Mouse (Mus musculus): Measurements from ENCODE around the gene Eea1. TPM values are rescaled to one million over a fixed set of nuclear protein-coding genes. Genes with fewer than 3 reads are reported as not detected.

Gene Eea1
- polyA plus RNA-seq, 1 experiment from 2014 or later = 18.9 TPM

GRCm38 (mm10) chr10:95956629-95957028 is 16.2 kb downstream of the Eea1 start:
- Histone ChIP-seq H3K4me1 (no peaks in the 10 kb centered on the region), H3K4me3 (no peak overlapping the region), H3K27ac (replicated peaks) (no peak overlapping the region), H3K9me3 (no peaks in the 10 kb centered on the region), H3K36me3 (no peaks in the 10 kb centered on the region), H3K4me2 (replicated peaks) (no peak overlapping the region), H3K27me3 (no peaks in the 10 kb centered on the region), H3K9ac (replicated peaks) (no peak overlapping the region)
- no peak for ATAC-seq (ENCODE audit: low FRiP score, low read depth)
- 85% methylated on average over 2 of the region's 2 CpGs for WGBS

DNA sequence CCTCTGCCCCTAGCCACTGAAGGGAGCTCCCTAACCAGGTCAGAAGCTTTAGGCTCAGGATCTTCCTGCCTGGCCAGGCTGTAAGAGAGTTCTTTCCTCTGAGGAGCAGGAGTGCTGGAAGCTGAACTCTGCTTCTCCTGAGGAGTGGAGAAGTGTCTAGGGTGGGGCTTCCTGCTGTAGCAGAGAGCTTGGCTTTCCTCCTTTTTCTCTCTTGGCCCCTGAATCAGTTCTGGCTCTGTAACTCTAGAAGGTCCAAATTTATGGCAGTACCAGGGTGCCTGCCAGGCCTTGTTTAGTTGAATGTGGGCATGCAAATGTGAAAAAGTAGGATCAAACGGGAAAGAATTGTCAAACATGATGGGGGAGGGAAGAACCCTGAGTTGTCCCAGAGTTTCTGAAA is 17.1 kb downstream of the Eea1 start:
- H3K27me3 ChIP-seq = no peaks in the 10 kb centered on the region
- no peaks in the 10 kb centered on the region for H3K4me1 ChIP-seq
- no peaks in the 10 kb centered on the region for H3K9me3 ChIP-seq
- H3K9ac ChIP-seq (replicated peaks) = no peak overlapping the region
- H3K36me3 ChIP-seq = no peaks in the 10 kb centered on the region
- no peak overlapping the region for H3K4me3 ChIP-seq
- no peak for ATAC-seq (ENCODE audit: low FRiP score, low read depth)
- no peak overlapping the region for H3K4me2 ChIP-seq (replicated peaks)
- no peak overlapping the region for H3K27ac ChIP-seq (replicated peaks)
- 70% methylated on average over 1 of the region's 1 CpGs for WGBS

- Histone ChIP-seq H3K4me1 (no peaks in the 10 kb centered on the region), H3K27ac (replicated peaks) (no peak overlapping the region), H3K4me2 (replicated peaks) (no peak overlapping the region), H3K27me3 (no peaks in the 10 kb centered on the region), H3K9ac (replicated peaks) (no peak overlapping the region), H3K36me3 (no peaks in the 10 kb centered on the region), H3K9me3 (no peaks in the 10 kb centered on the region), H3K4me3 (no peak overlapping the region)
- no peak for ATAC-seq (ENCODE audit: low FRiP score, low read depth)
- WGBS = 97% methylated on average over 1 of the region's 1 CpGs
Measured at GRCm38 (mm10) chr10:95964679-95965078, 24.2 kb downstream of the Eea1 start.

- H3K27me3 ChIP-seq = no peaks in the 10 kb centered on the region
- no peaks in the 10 kb centered on the region for H3K36me3 ChIP-seq
- no peak for ATAC-seq (ENCODE audit: low FRiP score, low read depth)
- no peak overlapping the region for H3K4me2 ChIP-seq (replicated peaks)
- no peak overlapping the region for H3K4me3 ChIP-seq
- H3K9me3 ChIP-seq = no peaks in the 10 kb centered on the region
- no peak overlapping the region for H3K9ac ChIP-seq (replicated peaks)
- no peaks in the 10 kb centered on the region for H3K4me1 ChIP-seq
- no peak overlapping the region for H3K27ac ChIP-seq (replicated peaks)
- WGBS = 96% methylated on average over 1 of the region's 1 CpGs
Measured at GRCm38 (mm10) chr10:95969694-95970093, 29.2 kb downstream of the Eea1 start.

GRCm38 (mm10) chr10:95970744-95971212 is 30.3 kb downstream of the Eea1 start:
- WGBS = 75% methylated on average over 3 of the region's 3 CpGs
- no peak for ATAC-seq (ENCODE audit: low FRiP score, low read depth)

DNA sequence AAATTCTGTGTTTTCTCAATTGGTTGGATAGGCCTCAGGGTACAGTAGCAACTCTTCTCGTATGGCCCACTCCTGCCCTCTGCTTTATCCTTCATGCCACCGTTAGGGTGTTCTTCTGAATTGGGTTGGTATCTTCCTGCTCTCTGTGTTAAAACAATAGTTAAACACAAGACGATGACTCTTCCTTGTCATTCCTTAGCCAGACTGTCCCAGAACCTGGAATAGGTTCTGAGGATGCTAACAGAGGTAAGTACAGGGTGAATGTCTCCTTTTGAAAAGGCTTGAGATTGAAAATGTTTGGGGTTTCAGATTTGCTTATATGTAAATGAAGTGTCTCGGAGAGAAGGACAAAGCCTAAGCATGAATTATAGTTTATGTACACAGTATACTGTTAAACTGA is 30.9 kb downstream of the Eea1 start:
- WGBS = 93% methylated on average over 4 of the region's 4 CpGs
- no peak overlapping the region for H3K27ac ChIP-seq (replicated peaks)
- no peaks in the 10 kb centered on the region for H3K9me3 ChIP-seq
- no peaks in the 10 kb centered on the region for H3K4me1 ChIP-seq
- H3K36me3 ChIP-seq = 0 out of 2 replicates have a peak, but pooled peaks cover 2% of the 10 kb centered on the region
- no peak overlapping the region for H3K4me2 ChIP-seq (replicated peaks)
- ATAC-seq (ENCODE audit: low FRiP score, low read depth) = no peak
- H3K27me3 ChIP-seq = no peaks in the 10 kb centered on the region
- H3K4me3 ChIP-seq = no peak overlapping the region
- H3K9ac ChIP-seq (replicated peaks) = no peak overlapping the region

More at GRCm38 (mm10) chr10:95970744-95971212, 30.3 kb downstream of the Eea1 start:
- Histone ChIP-seq H3K27ac (replicated peaks) (no peak overlapping the region), H3K9ac (replicated peaks) (no peak overlapping the region), H3K4me2 (replicated peaks) (no peak overlapping the region), H3K27me3 (no peaks in the 10 kb centered on the region), H3K4me1 (no peaks in the 10 kb centered on the region), H3K36me3 (no peaks in the 10 kb centered on the region), H3K9me3 (no peaks in the 10 kb centered on the region), H3K4me3 (no peak overlapping the region)

- no peaks in the 10 kb centered on the region for H3K4me1 ChIP-seq
- ATAC-seq (ENCODE audit: low FRiP score, low read depth) = no peak
- no peak overlapping the region for H3K4me3 ChIP-seq
- no peak overlapping the region for H3K27ac ChIP-seq (replicated peaks)
- H3K27me3 ChIP-seq = no peaks in the 10 kb centered on the region
- no peak overlapping the region for H3K4me2 ChIP-seq (replicated peaks)
- H3K36me3 ChIP-seq = 0 out of 2 replicates have a peak, but pooled peaks cover 4% of the 10 kb centered on the region
- WGBS = 98% methylated on average over 3 of the region's 3 CpGs
- no peak overlapping the region for H3K9ac ChIP-seq (replicated peaks)
- H3K9me3 ChIP-seq = no peaks in the 10 kb centered on the region
Measured at GRCm38 (mm10) chr10:95971942-95972341, 31.5 kb downstream of the Eea1 start.

- no peak overlapping the region for H3K9ac ChIP-seq (replicated peaks)
- no peak overlapping the region for H3K4me3 ChIP-seq
- H3K4me2 ChIP-seq (replicated peaks) = no peak overlapping the region
- H3K4me1 ChIP-seq = no peaks in the 10 kb centered on the region
- 94% methylated on average over 3 of the region's 3 CpGs for WGBS
- H3K36me3 ChIP-seq = 0 out of 2 replicates have a peak, but pooled peaks cover 4% of the 10 kb centered on the region
- no peaks in the 10 kb centered on the region for H3K9me3 ChIP-seq
- H3K27me3 ChIP-seq = no peaks in the 10 kb centered on the region
- no peak for ATAC-seq (ENCODE audit: low FRiP score, low read depth)
- H3K27ac ChIP-seq (replicated peaks) = no peak overlapping the region
Measured at GRCm38 (mm10) chr10:95974462-95974861, 34.0 kb downstream of the Eea1 start.

DNA sequence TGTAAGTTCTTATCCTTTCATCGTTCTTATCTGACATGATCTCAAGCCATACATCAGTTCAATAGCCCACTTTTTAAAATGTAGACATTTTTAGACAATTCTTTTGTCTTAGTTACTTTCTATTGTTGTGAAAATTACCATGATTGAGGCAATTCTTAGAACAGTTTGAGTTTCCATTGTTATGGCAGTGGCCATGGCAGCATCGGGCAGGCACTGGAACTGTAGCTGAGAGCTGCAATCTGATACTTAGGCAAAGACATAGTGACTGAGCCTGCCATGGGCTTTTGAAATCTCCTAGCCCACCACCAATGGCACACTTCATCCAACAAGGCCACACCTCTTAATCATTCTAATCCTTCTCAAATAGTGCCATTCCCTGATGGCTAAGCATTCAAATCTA is 36.3 kb downstream of the Eea1 start:
- Histone ChIP-seq H3K4me2 (replicated peaks) (no peak overlapping the region), H3K4me1 (no peaks in the 10 kb centered on the region), H3K27ac (replicated peaks) (no peak overlapping the region), H3K27me3 (no peaks in the 10 kb centered on the region), H3K9me3 (no peaks in the 10 kb centered on the region), H3K36me3 (0 out of 2 replicates have a peak, but pooled peaks cover 4% of the 10 kb centered on the region), H3K4me3 (no peak overlapping the region), H3K9ac (replicated peaks) (no peak overlapping the region)
- no peak for ATAC-seq (ENCODE audit: low FRiP score, low read depth)
- WGBS = 93% methylated on average over 2 of the region's 2 CpGs

DNA sequence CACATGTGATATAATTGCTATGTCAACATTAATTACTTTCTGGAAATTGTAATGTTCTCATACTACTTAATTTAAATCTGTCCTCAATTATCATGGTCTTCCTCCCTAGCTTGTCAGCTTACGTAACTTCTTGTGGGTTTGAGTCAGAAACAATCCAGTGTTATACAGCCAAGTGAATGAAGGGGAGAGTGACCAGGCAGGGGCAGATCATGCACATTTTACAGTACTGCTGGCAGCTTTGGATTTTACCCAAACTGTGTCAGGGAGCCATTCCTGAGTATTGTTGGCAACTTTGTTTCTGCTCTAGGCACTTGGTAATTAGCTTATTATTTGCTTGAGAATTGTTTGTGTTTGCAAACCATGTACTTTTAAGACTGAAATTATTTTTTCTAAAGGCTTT is 49.3 kb downstream of the Eea1 start:
- Histone ChIP-seq H3K36me3 (no peaks in the 10 kb centered on the region), H3K9ac (replicated peaks) (no peak overlapping the region), H3K9me3 (no peaks in the 10 kb centered on the region), H3K27ac (replicated peaks) (no peak overlapping the region), H3K4me2 (replicated peaks) (no peak overlapping the region), H3K4me3 (no peak overlapping the region), H3K27me3 (no peaks in the 10 kb centered on the region), H3K4me1 (no peaks in the 10 kb centered on the region)
- WGBS = 94% methylated on average over 1 of the region's 1 CpGs
- no peak for ATAC-seq (ENCODE audit: low FRiP score, low read depth)

- no peaks in the 10 kb centered on the region for H3K27me3 ChIP-seq
- H3K4me2 ChIP-seq (replicated peaks) = no peak overlapping the region
- no peak for ATAC-seq (ENCODE audit: low FRiP score, low read depth)
- no peak overlapping the region for H3K27ac ChIP-seq (replicated peaks)
- H3K9ac ChIP-seq (replicated peaks) = no peak overlapping the region
- no peaks in the 10 kb centered on the region for H3K36me3 ChIP-seq
- H3K4me3 ChIP-seq = no peak overlapping the region
- H3K4me1 ChIP-seq = no peaks in the 10 kb centered on the region
- WGBS = 78% methylated on average over 1 of the region's 1 CpGs
- no peaks in the 10 kb centered on the region for H3K9me3 ChIP-seq
Measured at GRCm38 (mm10) chr10:95991176-95991575, 50.7 kb downstream of the Eea1 start.

GRCm38 (mm10) chr10:96000904-96001303 is 60.5 kb downstream of the Eea1 start:
- no peaks in the 10 kb centered on the region for H3K9me3 ChIP-seq
- H3K4me1 ChIP-seq = no peaks in the 10 kb centered on the region
- WGBS = 81% methylated on average over 5 of the region's 5 CpGs
- H3K36me3 ChIP-seq = peaks cover 5% of the 10 kb centered on the region; the same call in 1 of the 2 replicates
- no peaks in the 10 kb centered on the region for H3K27me3 ChIP-seq
- H3K4me3 ChIP-seq = no peak overlapping the region
- H3K4me2 ChIP-seq (replicated peaks) = no peak overlapping the region
- no peak overlapping the region for H3K9ac ChIP-seq (replicated peaks)
- no peak for ATAC-seq (ENCODE audit: low FRiP score, low read depth)
- H3K27ac ChIP-seq (replicated peaks) = no peak overlapping the region

- Histone ChIP-seq H3K4me1 (no peaks in the 10 kb centered on the region), H3K4me2 (replicated peaks) (no peak overlapping the region), H3K27ac (replicated peaks) (no peak overlapping the region), H3K9me3 (no peaks in the 10 kb centered on the region), H3K9ac (replicated peaks) (no peak overlapping the region), H3K4me3 (no peak overlapping the region), H3K36me3 (peaks cover 23% of the 10 kb centered on the region), H3K27me3 (no peaks in the 10 kb centered on the region)
- no peak for ATAC-seq (ENCODE audit: low FRiP score, low read depth)
Measured at GRCm38 (mm10) chr10:96015738-96016137, 75.3 kb downstream of the Eea1 start.
